Mouse (Mus musculus): ENCODE measurements around the gene Tmem259. TPM values are rescaled to one million over a fixed set of nuclear protein-coding genes. Genes with fewer than 3 reads are reported as not detected.

Gene Tmem259
- total and polyA plus RNA-seq, 3 experiments = 62.0 to 150 TPM; not detected in 1

DNA sequence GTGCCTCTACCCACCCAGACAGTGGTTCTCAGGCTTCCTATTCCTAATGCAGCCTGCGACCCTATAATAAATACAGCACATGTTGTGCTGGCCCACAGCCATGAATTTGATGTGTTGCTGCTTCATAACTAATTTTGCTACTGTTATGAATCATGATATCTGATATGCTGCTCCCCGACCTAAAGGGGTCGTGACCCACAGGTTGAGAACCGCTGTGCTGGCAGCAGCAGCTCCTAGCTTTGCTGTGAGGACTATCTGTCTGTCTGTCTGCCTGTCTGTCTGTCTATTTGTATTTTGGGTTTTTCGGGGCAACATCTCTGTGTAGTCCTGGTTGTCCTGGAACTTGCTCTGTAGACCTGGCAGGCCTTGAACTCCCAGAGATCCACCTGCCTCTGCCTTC, 39.6 kb upstream of the Tmem259 start:
- peaks cover 4 to 28% of the 10 kb centered on the region in 2 experiments; a peak in 3 of 4 replicates for H3K4me1 ChIP-seq (ENCODE audit: control insufficient read depth in 1 of 2, insufficient read depth in 2 of 2, low read length in 2 of 2)
- peak overlapping the region; percentile 51 for H3K9ac ChIP-seq (ENCODE audit: control insufficient read depth, low read depth, low read length, poor library complexity, severe bottlenecking)

GRCm38 (mm10) chr10:80022806-80023205, 38.7 kb upstream of the Tmem259 start:
- Histone ChIP-seq H3K27ac (ENCODE audit: control insufficient read depth, low read depth, low read length) (no peak overlapping the region), H3K4me1 (ENCODE audit: control insufficient read depth in 1 of 2, insufficient read depth in 2 of 2, low read length in 2 of 2) (peaks cover 6 to 29% of the 10 kb centered on the region in 2 experiments; a peak in 3 of 4 replicates), H3K4me3 (ENCODE audit: control insufficient read depth in 1 of 2, insufficient read depth in 1 of 2, low read depth in 2 of 2, low read length in 2 of 2) (no peak overlapping the region), H3K27me3 (ENCODE audit: control insufficient read depth in 1 of 2, insufficient read depth in 2 of 2, low read length in 2 of 2) (no peaks in the 10 kb centered on the region), H3K36me3 (ENCODE audit: control insufficient read depth in 1 of 2, insufficient read depth in 2 of 2, low read length in 2 of 2) (peaks cover 2 to 27% of the 10 kb centered on the region in 2 experiments; a peak in 3 of 4 replicates), H3K79me2 (ENCODE audit: control insufficient read depth, insufficient read depth, low read length, poor library complexity) (peaks cover 2% of the 10 kb centered on the region), H3K9ac (ENCODE audit: control insufficient read depth, low read depth, low read length, poor library complexity, severe bottlenecking) (no peak overlapping the region), H3K9me3 (replicated peaks; ENCODE audit: insufficient read depth, low read length) (no peaks in the 10 kb centered on the region)
- no peak for DNase-seq (ENCODE audit: low read depth, low spot score)
- TF ChIP-seq RAD21 (IDR thresholded peaks at IDR 0.05; ENCODE audit: low read depth, low read length) (no peak), MAZ (IDR thresholded peaks at IDR 0.05; ENCODE audit: low read depth, low read length) (no peak), TCF12 (IDR thresholded peaks at IDR 0.05; ENCODE audit: low read depth, low read length) (no peak), USF1 (IDR thresholded peaks at IDR 0.05; ENCODE audit: low read depth, low read length) (no peak), EP300 (IDR thresholded peaks at IDR 0.05; ENCODE audit: low read depth in 1 of 2, low read length in 2 of 2) (no peak), NELFE (IDR thresholded peaks at IDR 0.05; ENCODE audit: low read depth, low read length) (no peak), TBP (IDR thresholded peaks at IDR 0.05; ENCODE audit: low read depth, low read length) (no peak), SMC3 (IDR thresholded peaks at IDR 0.05; ENCODE audit: low read depth, low read length) (no peak)

More for the DNA sequence above, 39.6 kb upstream of the Tmem259 start:
- H3K4me3 ChIP-seq (ENCODE audit: control insufficient read depth in 1 of 2, insufficient read depth in 1 of 2, low read depth in 2 of 2, low read length in 2 of 2) = no peak overlapping the region
- no peaks in the 10 kb centered on the region for H3K9me3 ChIP-seq (replicated peaks; ENCODE audit: insufficient read depth, low read length)
- no peaks in the 10 kb centered on the region for H3K79me2 ChIP-seq (ENCODE audit: control insufficient read depth, insufficient read depth, low read length, poor library complexity)
- peaks cover 2 to 23% of the 10 kb centered on the region in 2 experiments; a peak in 3 of 4 replicates for H3K36me3 ChIP-seq (ENCODE audit: control insufficient read depth in 1 of 2, insufficient read depth in 2 of 2, low read length in 2 of 2)
- no peak for TF ChIP-seq HCFC1 (IDR thresholded peaks at IDR 0.05; ENCODE audit: low read depth, low read length)
- peak; percentile 37; the same call in 1 of the 2 replicates for TF ChIP-seq MAX (IDR thresholded peaks at IDR 0.05; ENCODE audit: low read length)
- TF ChIP-seq MXI1 (IDR thresholded peaks at IDR 0.05; ENCODE audit: low read depth, low read length) = 0 out of 2 replicates have a peak, but pooled peaks have one; percentile 25
- TF ChIP-seq MYC (IDR thresholded peaks at IDR 0.05; ENCODE audit: low read depth, low read length) = 0 out of 2 replicates have a peak, but pooled peaks have one; percentile 2
- TF ChIP-seq ELF1 (IDR thresholded peaks at IDR 0.05; ENCODE audit: low read depth, low read length) = 0 out of 2 replicates have a peak, but pooled peaks have one; percentile 2
- H3K27ac ChIP-seq (ENCODE audit: control insufficient read depth, low read depth, low read length) = peak overlapping the region; percentile 74
- H3K27me3 ChIP-seq (ENCODE audit: control insufficient read depth in 1 of 2, insufficient read depth in 2 of 2, low read length in 2 of 2) = no peaks in the 10 kb centered on the region
- DNase-seq (ENCODE audit: low read depth, low spot score) = peak; percentile 47

DNA sequence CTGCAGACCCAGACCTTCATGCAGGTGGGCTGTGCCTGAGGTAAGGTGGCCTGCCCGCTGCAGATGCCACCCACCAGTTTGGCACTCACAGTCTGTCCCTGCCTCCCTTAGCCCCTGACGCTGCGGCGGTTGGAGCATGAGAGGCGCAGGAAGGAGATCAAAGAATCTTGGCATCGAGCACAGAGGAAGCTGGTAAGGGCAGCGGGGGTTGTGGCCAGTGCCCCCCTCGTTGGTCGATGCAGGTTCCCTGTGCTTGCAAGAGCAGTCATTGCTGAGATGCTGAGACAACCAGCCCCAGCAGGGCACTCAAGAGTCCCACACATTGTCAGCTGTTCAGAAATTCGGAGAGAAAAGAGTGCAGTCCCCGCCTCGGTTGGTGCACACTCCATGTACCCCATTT, 38.0 kb upstream of the Tmem259 start:
- H3K27me3 ChIP-seq (ENCODE audit: control insufficient read depth in 1 of 2, insufficient read depth in 2 of 2, low read length in 2 of 2) = no peaks in the 10 kb centered on the region
- H3K4me3 ChIP-seq (ENCODE audit: control insufficient read depth in 1 of 2, insufficient read depth in 1 of 2, low read depth in 2 of 2, low read length in 2 of 2) = no peak overlapping the region
- H3K9ac ChIP-seq (ENCODE audit: control insufficient read depth, low read depth, low read length, poor library complexity, severe bottlenecking) = no peak overlapping the region
- TF ChIP-seq ELF1 (IDR thresholded peaks at IDR 0.05; ENCODE audit: low read depth, low read length) (no peak), POLR2A (IDR thresholded peaks at IDR 0.05; ENCODE audit: control insufficient read depth in 1 of 2, insufficient read depth in 1 of 2, low read depth in 1 of 2, low read length in 2 of 2, poor library complexity in 1 of 2) (no peak), JUND (IDR thresholded peaks at IDR 0.05; ENCODE audit: low read depth, low read length) (no peak), SMC3 (IDR thresholded peaks at IDR 0.05; ENCODE audit: low read depth, low read length) (no peak), ZMIZ1 (IDR thresholded peaks at IDR 0.05; ENCODE audit: low read depth, low read length) (no peak), KAT2A (conservative IDR thresholded peaks at IDR 0.05; ENCODE audit: low read depth, low read length) (no peak), E2F4 (IDR thresholded peaks at IDR 0.05; ENCODE audit: borderline replicate concordance, low read depth, low read length) (no peak), GABPA (IDR thresholded peaks at IDR 0.05; ENCODE audit: low read depth, low read length) (no peak), POLR2AphosphoS2 (IDR thresholded peaks at IDR 0.05; ENCODE audit: low read length) (no peak), HCFC1 (IDR thresholded peaks at IDR 0.05; ENCODE audit: low read depth, low read length) (no peak), MAZ (IDR thresholded peaks at IDR 0.05; ENCODE audit: low read depth, low read length) (no peak), MAX (IDR thresholded peaks at IDR 0.05; ENCODE audit: low read length) (no peak)
- no peaks in the 10 kb centered on the region for H3K9me3 ChIP-seq (replicated peaks; ENCODE audit: insufficient read depth, low read length)
- peaks cover 10 to 32% of the 10 kb centered on the region in 2 experiments for H3K4me1 ChIP-seq (ENCODE audit: control insufficient read depth in 1 of 2, insufficient read depth in 2 of 2, low read length in 2 of 2)
- H3K79me2 ChIP-seq (ENCODE audit: control insufficient read depth, insufficient read depth, low read length, poor library complexity) = peaks cover 6% of the 10 kb centered on the region
- peaks cover 2 to 31% of the 10 kb centered on the region in 2 experiments; a peak in 3 of 4 replicates for H3K36me3 ChIP-seq (ENCODE audit: control insufficient read depth in 1 of 2, insufficient read depth in 2 of 2, low read length in 2 of 2)
- H3K27ac ChIP-seq (ENCODE audit: control insufficient read depth, low read depth, low read length) = no peak overlapping the region
- DNase-seq (ENCODE audit: low read depth, low spot score) = no peak
